Mouse (Mus musculus): ENCODE results near the gene Lipi. TPM values are rescaled to one million over a fixed set of nuclear protein-coding genes. Genes with fewer than 3 reads are reported as not detected.

Gene Lipi
- polyA plus RNA-seq, 1 experiment from 2014 or later, result not detected

- H3K27me3 ChIP-seq, result no peaks in the 10 kb centered on the region
- H3K4me2 ChIP-seq (replicated peaks), result no peak overlapping the region
- ATAC-seq (ENCODE audit: low FRiP score, low read depth), result no peak
- no peaks in the 10 kb centered on the region for H3K9me3 ChIP-seq
- no peaks in the 10 kb centered on the region for H3K4me1 ChIP-seq
- no peak overlapping the region for H3K9ac ChIP-seq (replicated peaks)
- 82% methylated on average over 7 of the region's 7 CpGs for WGBS
- no peak overlapping the region for H3K27ac ChIP-seq (replicated peaks)
- H3K4me3 ChIP-seq, result no peak overlapping the region
- no peaks in the 10 kb centered on the region for H3K36me3 ChIP-seq
Observed at GRCm38 (mm10) chr16:75537784-75538565, 47.9 kb downstream of the Lipi start.

DNA sequence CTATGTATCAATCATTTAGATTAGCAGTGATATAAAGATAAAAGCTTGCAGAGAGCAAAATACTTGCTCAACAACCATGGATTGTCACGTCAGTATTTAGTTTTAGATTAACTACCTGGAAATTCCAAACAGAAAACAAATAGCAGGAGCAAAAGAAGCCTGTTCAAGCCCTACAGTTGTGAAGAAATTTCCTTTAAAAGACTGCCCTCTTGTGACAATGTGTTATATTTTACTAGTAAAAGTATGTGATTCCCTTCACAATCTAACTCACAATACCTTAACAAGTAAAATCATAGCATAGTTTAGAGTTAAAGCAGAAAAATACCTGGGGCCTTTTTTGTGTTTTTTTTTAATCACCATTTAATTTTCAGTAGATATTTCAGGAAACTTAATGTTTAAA lies 54.2 kb downstream of the Lipi start:
- no peak for ATAC-seq (ENCODE audit: low FRiP score, low read depth)
- no peak overlapping the region for H3K4me3 ChIP-seq
- no peak overlapping the region for H3K4me2 ChIP-seq (replicated peaks)
- no peaks in the 10 kb centered on the region for H3K4me1 ChIP-seq
- 31% methylated on average over 1 of the region's 1 CpGs for WGBS
- H3K36me3 ChIP-seq, result no peaks in the 10 kb centered on the region
- no peaks in the 10 kb centered on the region for H3K9me3 ChIP-seq
- H3K27me3 ChIP-seq, result no peaks in the 10 kb centered on the region
- H3K9ac ChIP-seq (replicated peaks), result no peak overlapping the region
- no peak overlapping the region for H3K27ac ChIP-seq (replicated peaks)

DNA sequence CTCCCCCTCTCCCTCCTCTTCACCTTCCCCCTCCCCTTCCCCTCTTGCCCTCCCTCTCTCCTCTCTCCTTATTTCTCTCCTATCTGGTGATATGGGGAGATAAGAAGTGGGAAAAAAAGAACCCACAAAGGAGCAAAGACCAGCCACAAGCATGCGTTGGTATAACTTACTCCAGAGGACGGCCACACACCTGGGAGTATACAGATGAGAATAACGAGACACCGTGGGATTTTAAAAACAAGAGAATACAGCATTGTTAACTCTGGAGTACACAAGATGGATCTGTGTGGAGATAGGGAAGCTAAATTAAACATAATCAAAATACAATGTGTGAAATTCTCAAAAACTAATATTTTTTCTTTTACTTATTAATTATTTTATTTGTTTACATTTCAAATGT lies 89.3 kb downstream of the Lipi start:
- Histone ChIP-seq H3K4me3 (no peak overlapping the region), H3K4me1 (no peaks in the 10 kb centered on the region), H3K36me3 (no peaks in the 10 kb centered on the region), H3K9me3 (no peaks in the 10 kb centered on the region), H3K27me3 (no peaks in the 10 kb centered on the region), H3K4me2 (replicated peaks) (no peak overlapping the region), H3K9ac (replicated peaks) (no peak overlapping the region), H3K27ac (replicated peaks) (no peak overlapping the region)
- WGBS, result 93% methylated on average over 4 of the region's 4 CpGs
- no peak for ATAC-seq (ENCODE audit: low FRiP score, low read depth)

Other genes starting within 250 kb of the Lipi start
- gene Rbm11, start 6.8 kb upstream of the Lipi start, polyA plus RNA-seq (2016; fragmentation: Nextera tagmentation; extraction: Ambion mirVana), result 0.84 and 0.99 TPM in 2 replicates
- 39.4 and 40.0 TPM in 2 replicates for gene Hspa13, start 181.0 kb upstream of the Lipi start, polyA plus RNA-seq (2016; fragmentation: Nextera tagmentation; extraction: Ambion mirVana)

Measured in midbrain, embryonic 12.5 days (tissue).